Mouse (Mus musculus): ENCODE measurements around the gene Shf.

GRCm38 (mm10) chr2:122396150-122396549 is 27.2 kb upstream of the Shf start:
- no peak for TF ChIP-seq CTCF (IDR thresholded peaks at IDR 0.05; ENCODE audit: low read depth)
- TF ChIP-seq EP300 (IDR thresholded peaks at IDR 0.05; ENCODE audit: low read depth) = no peak
